Mouse (Mus musculus) stomach, embryonic 16.5 days (tissue): Measurements from ENCODE around the gene Nfe2l3. TPM values are rescaled to one million over a fixed set of nuclear protein-coding genes. Genes with fewer than 3 reads are reported as not detected.
A peak's percentile ranks its signal among the peaks of the same experiment; 100 is the strongest.

ENCODE experiments used
- ATAC-seq: fragments of 200-750 bp; cut with Nextera tagmentation; 2 replicates; pipeline ENCODE4 v1.8.0; 2017; ENCODE audit warnings: moderate number of reproducible peaks, moderate TSS enrichment; ENCODE audit not compliant: insufficient read depth, low FRiP score
- H3K27ac ChIP-seq: fragments of 300-500 bp; sonication (generic); 2 replicates; pipeline ENCODE4 v1.5.1; 2014; ENCODE audit warnings: low read length
- H3K27me3 ChIP-seq: fragments of 300-500 bp; sonication (generic); 2 replicates; pipeline ENCODE4 v1.6.1; 2014; ENCODE audit warnings: low read length, control low read depth, mixed read lengths; ENCODE audit not compliant: control insufficient read depth, insufficient read depth
- H3K36me3 ChIP-seq: fragments of 300-500 bp; sonication (generic); 2 replicates; pipeline ENCODE4 v1.6.1; 2014; ENCODE audit warnings: low read length; ENCODE audit not compliant: control insufficient read depth, insufficient read depth
- H3K4me1 ChIP-seq: fragments of 300-500 bp; sonication (generic); 2 replicates; pipeline ENCODE4 v1.6.1; 2014; ENCODE audit warnings: low read length, control low read depth, mixed read lengths; ENCODE audit not compliant: control insufficient read depth, insufficient read depth
- H3K4me2 ChIP-seq: fragments of 300-500 bp; sonication (generic); 2 replicates; pipeline ENCODE4 v1.6.1; 2014; ENCODE audit warnings: low read depth, low read length, mixed read lengths
- H3K4me3 ChIP-seq: fragments of 300-500 bp; sonication (generic); replicated peaks from 2 replicates; pipeline ENCODE4 v1.5.1; 2014; ENCODE audit warnings: mild to moderate bottlenecking, low read length
- H3K9ac ChIP-seq: fragments of 300-500 bp; sonication (generic); 2 replicates; pipeline ENCODE4 v1.6.1; 2014; ENCODE audit warnings: low read length
- H3K9me3 ChIP-seq: fragments of 300-500 bp; sonication (generic); replicated peaks from 2 replicates; pipeline ENCODE4 v1.6.1; 2016; ENCODE audit warnings: low read length, control low read depth; ENCODE audit not compliant: control insufficient read depth
- whole genome bisulfite sequencing: fragments of 180-500 bp; shearing (Covaris S2); extraction: QIAGEN DNeasy Blood & Tissue Kit; methylation state at CpG from one replicate; pipeline ENCODE4 v1.1.7; 2014; 5-methylcytosine and 5-hydroxymethylcytosine counted together
- polyA plus RNA-seq: library from polyadenylated mRNA; unstranded; fragments of >200 nt; fragmentation: Nextera tagmentation; extraction: Ambion mirVana; gene quantifications from 2 replicates; pipeline ENCODE4 v1.2.1, GENCODE M21; 2015

Nfe2l3 gene
- polyA plus RNA-seq, 1 experiment from 2014 or later: 7.0 TPM

DNA sequence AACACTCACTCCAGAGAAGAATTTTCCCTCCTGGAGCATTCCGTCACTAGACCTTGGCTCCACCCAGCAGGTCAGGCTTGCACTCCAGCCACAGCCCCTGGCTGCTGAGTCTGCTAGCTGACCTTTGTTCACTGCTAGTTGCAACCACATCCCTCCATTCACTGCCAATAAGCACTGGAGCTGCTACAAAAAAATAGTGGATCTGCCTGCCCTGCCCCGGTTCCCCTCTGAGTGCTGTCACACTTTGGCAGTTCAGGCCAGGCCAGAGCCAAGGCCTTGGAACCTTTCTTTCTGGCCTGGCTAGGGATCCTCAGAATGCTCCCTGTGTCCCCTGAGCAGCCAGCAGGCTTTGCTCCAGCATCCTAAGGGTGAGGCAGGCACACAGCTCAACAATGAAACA is 57.3 kb downstream of the Nfe2l3 start:
- no peak overlapping the region for H3K4me2 ChIP-seq
- H3K27ac ChIP-seq: no peak overlapping the region
- no peaks in the 10 kb centered on the region for H3K27me3 ChIP-seq
- H3K36me3 ChIP-seq: no peaks in the 10 kb centered on the region
- ATAC-seq: no peak
- no peak overlapping the region for H3K9ac ChIP-seq
- H3K4me3 ChIP-seq: no peak overlapping the region
- no peaks in the 10 kb centered on the region for H3K4me1 ChIP-seq
- H3K9me3 ChIP-seq: peaks cover 4% of the 10 kb centered on the region; the same call in 1 of the 2 replicates
- 35% methylated on average over 2 of the region's 2 CpGs for WGBS

GRCm38 (mm10) chr6:51497321-51498111 is 65.0 kb downstream of the Nfe2l3 start:
- no peak overlapping the region for H3K4me3 ChIP-seq
- no peaks in the 10 kb centered on the region for H3K9me3 ChIP-seq
- WGBS: 56% methylated on average over 8 of the region's 8 CpGs
- H3K4me2 ChIP-seq: no peak overlapping the region
- H3K27me3 ChIP-seq: no peaks in the 10 kb centered on the region
- H3K27ac ChIP-seq: no peak overlapping the region
- ATAC-seq: no peak
- no peak overlapping the region for H3K9ac ChIP-seq
- H3K4me1 ChIP-seq: no peaks in the 10 kb centered on the region
- H3K36me3 ChIP-seq: no peaks in the 10 kb centered on the region

GRCm38 (mm10) chr6:51505671-51506070 is 73.2 kb downstream of the Nfe2l3 start:
- Histone ChIP-seq H3K36me3 (no peaks in the 10 kb centered on the region), H3K4me2 (no peak overlapping the region), H3K9me3 (no peaks in the 10 kb centered on the region), H3K27me3 (no peaks in the 10 kb centered on the region), H3K4me1 (no peaks in the 10 kb centered on the region), H3K27ac (no peak overlapping the region), H3K4me3 (no peak overlapping the region), H3K9ac (no peak overlapping the region)
- ATAC-seq: peak; percentile 69; the same call in 1 of the 2 replicates
- WGBS: 57% methylated on average over 1 of the region's 1 CpGs

DNA sequence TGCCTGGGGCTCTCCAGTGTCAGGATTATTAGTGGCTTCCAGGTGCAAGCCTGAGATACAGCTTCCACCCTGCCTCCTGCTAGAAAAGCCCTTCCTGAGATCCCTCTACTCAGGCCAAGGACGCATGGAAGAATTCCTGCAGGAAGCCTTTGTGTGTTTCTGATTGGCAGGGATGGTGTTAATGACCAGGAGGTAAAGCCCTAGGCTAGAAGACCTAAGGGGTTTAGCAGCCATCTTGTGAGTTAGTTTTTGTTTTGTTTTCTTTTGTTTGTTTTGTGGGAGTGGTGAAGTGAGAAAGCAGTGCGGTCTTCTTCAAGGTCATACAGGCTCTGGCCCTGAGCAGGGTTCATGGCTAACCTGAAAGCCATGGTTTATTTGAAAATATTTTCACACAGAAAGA is 75.1 kb downstream of the Nfe2l3 start:
- Histone ChIP-seq H3K36me3 (no peaks in the 10 kb centered on the region), H3K27ac (no peak overlapping the region), H3K9ac (no peak overlapping the region), H3K9me3 (no peaks in the 10 kb centered on the region), H3K4me2 (no peak overlapping the region), H3K4me3 (no peak overlapping the region), H3K4me1 (no peaks in the 10 kb centered on the region), H3K27me3 (no peaks in the 10 kb centered on the region)
- WGBS: 60% methylated on average over 2 of the region's 2 CpGs
- no peak for ATAC-seq

Other genes starting within 250 kb of the Nfe2l3 start
- gene Hnrnpa2b1, start 37.2 kb downstream of the Nfe2l3 start, polyA plus RNA-seq: 1,433 and 1,504 TPM in 2 replicates
- gene Cbx3, start 37.7 kb downstream of the Nfe2l3 start, polyA plus RNA-seq: 335 and 396 TPM in 2 replicates
- gene Snx10, start 91.2 kb downstream of the Nfe2l3 start, polyA plus RNA-seq: 16.0 and 17.1 TPM in 2 replicates